Mouse (Mus musculus) CD4-positive, CD25-positive, alpha-beta regulatory T cell, adult 2 months (primary cell): ENCODE results near the gene Tmem204.

ENCODE experiments used
- DNase-seq: peaks from one replicate; pipeline ENCODE4 v3.0.0-alpha.2; 2012; ENCODE audit warnings: low read depth, low spot score

The Tmem204 gene

DNA sequence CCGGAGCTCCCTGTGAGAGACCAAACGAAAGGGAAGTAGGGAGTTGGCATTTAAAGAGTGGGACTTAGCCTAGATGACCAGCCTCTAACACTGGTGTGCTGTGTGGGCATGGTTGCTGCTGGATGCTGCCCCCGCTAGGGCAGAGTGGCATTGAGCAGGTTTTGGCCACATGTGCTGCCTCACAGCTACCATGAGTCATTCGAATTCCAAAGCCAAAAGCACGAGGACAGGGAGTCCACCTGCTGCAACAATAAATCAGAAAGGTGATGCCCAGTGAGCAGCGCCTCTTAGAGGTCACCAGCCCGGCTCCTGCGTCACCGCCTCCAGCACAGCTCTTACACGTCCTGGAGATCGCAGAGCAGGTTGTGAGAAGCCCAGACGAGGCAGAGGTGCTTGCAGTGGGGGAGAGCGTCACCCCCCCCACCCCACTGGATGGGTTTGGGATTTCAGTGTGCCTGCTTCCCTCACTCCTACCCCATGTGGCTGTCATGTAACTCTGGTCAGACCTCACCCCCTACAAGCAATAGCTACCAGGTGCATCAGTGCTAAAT, 1.5 kb upstream of the Tmem204 start:
- DNase-seq, result no peak

DNA sequence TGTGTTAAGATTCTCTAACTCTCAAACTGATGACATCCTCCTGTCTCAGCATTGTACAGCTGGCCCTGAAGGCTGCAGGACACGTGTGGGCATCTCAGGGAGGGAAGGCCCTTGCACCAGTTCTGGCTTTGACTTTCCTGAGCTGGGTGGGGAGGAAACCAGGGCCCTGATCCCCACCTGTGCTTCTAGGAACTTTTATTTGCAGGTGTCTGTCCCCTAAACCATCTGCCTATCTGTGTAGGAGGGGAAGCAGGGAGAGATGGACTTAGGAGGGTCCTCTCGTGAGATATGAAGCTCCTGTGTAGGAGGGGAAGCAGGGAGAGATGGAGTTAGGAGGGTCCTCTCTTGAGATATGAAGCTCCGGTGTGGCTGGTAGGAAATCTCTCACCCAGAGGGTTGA, 504 bp downstream of the Tmem204 start:
- DNase-seq, result no peak

DNA sequence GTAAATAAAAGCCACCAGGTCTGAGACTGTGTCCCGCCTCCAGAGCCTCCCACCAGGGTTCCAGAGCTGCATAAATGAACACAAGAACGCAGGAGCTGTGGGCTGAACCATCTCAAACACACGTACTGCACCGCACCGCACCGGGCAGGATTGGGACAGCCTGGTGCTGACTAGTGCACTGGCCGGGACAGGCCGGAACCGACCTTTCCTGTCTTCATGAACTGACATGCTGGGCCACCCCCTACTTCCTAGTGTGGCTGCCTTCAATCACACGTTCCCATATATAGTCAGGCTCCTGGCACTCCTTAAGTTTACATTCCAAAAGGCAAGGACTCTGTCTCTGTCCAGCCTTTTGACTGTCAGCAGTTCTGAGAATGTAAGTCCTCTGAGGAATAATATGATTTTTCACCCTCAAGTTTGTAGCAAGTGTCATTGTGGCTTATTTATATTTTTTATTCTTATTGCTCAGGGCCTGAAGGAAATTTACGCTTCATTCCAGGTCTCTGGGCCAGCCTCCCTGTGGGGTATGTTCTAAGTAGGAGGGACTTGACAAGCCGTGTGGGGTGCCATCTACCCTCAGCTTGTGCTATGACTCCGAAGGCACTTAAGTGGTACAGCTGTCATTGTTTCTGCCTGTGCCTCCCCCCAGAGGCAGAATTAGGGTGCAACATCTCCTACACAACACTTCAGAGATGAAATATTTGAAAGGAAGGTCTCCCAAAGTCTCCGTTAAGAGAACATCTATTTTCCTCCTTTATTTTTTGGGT, 1.1 kb downstream of the Tmem204 start:
- no peak for DNase-seq

DNA sequence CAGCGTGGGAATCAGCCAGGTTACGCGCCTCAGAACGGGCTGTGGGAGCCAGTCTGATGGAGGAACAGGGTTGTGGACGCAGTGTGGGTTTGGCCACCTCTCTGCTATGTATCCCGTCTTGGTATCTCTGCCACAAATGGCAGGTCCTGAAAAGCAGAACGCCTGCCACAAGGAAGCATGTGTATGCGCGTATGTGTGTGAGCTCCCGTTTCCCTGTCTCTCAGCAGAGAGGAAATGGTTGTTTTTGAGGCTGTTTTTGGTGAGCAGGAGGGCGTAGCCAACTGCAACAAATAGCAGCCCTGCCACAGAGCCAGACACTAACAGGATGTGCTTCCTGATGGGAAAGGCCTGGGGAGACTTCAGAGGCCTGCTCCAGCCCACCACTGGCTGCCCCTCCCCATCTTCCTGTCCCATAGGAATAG, 2.4 kb downstream of the Tmem204 start:
- DNase-seq, result no peak

DNA sequence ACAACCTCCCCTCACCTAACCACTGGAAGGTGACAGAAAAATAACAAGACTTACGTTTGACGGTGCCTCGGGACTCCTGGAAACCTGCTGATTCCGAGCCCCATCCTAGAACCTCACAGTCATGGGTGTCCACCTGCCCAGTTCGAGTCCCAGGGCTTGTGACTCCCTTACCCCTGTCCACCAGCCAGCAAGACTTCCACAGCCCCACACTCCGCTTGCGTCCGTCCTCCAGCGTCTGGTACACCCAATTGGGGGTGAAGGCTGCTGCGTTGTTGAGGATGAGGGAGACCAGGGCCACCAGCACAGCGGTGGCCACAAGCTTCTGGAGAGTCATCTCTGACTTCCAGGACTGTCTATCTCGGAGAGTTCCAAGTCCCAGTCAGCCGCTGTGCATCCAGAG, 3.2 kb downstream of the Tmem204 start:
- DNase-seq, result no peak

DNA sequence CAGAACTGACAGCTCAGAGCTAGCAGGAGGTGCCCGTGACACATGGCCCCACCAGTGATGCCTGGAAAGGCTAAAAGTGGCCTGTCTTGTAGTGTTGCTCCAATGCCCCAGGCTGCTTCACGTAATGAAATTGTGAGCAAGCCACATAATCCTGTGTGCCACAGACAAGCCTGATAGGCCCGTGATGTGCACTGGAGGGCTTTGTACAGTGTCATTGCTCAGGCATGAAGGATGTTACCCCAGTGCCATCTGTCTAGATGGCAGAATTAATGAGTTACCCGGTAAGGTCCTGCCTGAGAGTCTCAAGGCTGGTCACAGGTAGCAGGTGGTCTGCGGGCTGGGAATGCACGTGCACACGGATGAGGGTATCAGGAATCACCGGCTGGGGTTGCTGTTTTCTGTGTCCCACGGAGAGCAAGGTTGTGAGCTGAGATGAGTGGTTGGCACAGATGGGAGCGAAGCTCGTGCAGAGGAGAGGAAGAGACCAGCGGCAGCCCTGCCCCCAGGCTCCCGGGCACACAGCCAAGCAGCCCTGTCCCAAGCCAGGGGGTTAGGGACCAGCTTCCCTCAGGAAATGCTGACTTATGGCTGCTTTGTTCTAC, 5.5 kb downstream of the Tmem204 start:
- DNase-seq, result no peak

DNA sequence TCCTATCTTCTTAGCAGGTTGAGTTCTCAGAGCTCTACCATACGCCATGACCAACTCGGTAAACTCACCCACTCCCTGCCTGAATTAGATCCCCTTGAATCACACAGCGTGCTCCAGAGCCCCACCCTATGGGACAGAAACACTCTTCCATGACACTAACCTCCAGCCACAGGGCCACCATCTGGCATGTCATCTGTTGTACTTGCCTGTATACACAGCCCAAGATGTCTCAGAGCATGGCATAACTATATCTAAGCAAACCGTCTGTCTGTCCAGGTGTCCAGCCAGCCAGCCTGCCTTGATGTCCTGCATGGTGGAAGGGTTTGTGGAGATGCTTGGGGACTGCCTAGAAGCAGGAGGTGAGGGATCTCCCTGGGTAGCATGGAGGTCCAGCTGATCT, 6.5 kb downstream of the Tmem204 start:
- DNase-seq, result no peak

DNA sequence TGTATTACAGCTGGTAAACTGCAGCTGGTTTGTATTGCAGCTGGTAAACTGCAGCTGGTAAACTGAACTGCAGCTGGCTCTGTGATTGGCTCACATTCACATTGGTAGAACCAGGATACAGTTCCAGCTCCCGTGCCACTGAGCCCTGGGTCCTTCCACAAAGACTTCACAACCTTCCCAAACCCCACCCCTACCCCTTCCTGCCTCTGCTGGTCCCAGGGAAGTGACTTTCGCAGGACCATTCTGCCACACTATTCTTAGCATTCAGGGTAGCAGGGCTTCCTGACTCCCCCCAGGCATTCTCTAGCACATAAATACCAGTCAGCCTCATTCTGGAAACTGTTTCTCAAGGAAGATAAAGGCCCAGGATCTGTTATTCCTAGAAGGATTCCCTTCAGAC, 14.7 kb downstream of the Tmem204 start:
- no peak for DNase-seq

DNA sequence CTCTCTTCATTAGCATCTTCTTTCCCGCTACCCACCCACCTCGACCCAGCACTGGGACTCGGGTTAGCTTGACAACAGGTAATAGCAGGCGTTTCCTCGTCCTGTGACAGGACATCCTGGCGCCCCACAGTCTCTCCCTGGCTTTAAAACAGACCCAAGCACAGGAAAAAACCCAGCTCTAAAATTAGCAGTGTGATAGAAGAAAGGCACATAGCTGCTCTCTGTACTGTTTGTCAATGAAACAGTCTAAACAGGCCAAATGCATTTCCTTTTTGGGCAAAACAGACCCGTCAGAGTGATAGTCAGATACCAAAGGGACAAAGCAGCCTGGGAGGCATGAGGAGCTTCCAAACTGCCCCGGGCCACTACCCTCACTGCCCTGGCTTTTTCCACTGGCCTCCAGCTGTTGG, 15.9 kb downstream of the Tmem204 start:
- no peak for DNase-seq

DNA sequence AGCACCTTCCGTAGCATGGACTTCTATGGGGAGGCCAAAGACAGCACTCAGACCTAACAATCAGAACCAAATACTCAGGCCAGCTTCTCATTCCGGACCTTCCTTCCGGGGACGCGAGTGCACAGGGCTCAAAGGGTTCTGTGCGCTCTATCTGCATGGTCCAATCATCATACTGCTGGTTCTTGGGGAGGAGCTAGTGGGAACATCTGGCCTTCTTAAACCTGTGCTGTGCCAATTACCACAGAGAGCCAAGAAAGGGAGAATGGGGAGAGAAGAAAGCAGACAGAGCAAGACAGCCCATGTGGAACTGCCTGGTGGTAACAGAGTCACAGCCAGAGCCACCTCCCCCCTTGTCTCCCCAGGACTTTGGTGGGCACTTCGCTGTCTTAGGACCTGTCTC, 16.8 kb downstream of the Tmem204 start:
- DNase-seq, result no peak

DNA sequence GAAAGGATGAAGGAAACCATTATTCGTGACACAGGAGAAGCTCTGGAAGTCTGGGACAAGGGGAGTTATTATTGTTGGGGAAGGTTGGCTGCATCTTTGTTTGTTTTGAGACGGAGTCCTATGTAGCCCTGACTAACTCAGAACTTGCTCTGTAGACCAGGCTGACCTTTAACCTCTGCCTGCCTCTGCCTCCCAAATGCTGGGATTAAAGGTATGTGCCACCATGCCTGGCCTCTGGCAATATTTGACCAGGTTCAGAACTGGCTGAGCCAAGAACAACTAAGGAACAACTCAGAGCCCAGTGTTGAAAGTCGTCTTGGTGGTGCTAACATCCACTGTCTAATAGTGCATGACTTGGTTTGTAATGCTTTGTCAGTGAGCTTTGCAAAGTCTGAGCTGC, 18.2 kb downstream of the Tmem204 start:
- DNase-seq, result no peak

DNA sequence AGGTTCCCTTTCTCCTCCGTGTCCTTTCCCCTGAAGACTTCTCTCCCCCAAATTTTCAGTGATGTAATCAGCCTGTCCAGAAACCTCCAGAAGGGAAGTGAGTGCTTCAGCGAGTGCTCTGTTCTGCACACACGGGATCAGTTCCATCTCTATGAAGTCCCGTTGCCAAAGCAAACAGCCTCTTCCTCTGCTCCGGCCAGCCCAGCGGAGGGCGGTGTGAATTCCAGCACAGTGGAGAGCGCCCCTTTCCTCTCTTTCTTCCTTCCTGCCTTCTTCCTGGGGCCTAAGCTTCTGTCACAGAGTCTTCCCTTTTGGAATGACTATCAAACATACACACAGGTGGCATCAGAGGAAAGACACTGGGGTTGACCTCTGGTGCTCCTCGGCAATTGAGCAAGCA, 19.0 kb downstream of the Tmem204 start:
- DNase-seq, result no peak

DNA sequence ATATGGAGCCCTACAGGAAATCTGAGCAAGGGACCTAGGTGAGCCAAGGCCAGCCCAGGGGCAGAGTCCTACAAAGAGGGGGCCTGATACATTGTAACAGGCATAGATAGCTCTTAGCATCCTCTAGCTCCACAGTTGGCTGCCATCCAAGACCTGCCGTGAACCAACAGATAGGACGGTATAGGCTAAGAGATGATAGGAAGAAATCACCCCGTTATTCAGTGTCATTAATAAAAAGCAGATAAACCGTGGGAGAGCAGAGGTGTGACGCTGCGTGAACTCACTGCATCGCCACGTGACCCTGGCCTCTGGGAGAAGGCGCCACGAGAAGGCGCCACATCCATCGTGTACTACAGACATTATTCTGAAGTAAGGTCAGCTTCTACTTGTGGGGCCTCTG, 19.5 kb downstream of the Tmem204 start:
- DNase-seq, result no peak

DNA sequence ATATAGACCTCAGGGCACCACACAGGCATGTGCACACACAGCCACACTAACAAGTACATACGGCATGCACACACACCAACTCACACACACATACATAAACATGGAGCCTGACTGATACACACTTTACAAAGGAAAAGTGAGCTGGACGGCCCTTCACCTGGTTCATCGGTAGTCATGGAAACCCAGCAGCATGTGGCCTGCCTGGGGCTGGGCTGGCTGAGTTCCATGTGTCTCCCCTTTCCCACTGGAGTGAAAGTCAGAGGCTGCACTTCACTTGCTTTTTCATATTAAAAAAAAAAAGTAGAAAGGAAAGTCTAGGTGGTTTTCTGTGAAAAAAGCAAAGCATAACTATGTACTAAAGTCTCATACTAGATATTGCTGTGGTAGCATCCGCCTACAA, 20.1 kb downstream of the Tmem204 start:
- no peak for DNase-seq

DNA sequence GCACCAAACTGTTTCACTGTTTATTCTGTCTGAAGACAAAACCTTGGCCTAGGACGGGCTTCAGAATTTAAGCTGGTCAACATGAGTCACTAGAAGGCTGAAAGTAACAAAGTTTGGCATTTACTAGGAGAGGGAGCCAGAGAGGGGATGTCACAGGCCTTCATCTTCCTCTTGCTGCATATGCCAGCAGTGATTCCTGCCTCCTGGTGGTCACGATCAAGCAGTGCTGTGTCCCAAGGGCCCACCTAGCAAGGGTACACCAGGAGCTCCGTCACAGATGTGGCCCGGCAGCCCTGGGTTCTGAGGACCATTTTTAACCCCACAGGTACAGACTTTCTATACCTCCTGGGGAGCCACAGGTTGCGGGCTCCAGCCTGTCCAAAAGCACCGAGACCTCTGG, 26.4 kb downstream of the Tmem204 start:
- peak; percentile 9 for DNase-seq

DNA sequence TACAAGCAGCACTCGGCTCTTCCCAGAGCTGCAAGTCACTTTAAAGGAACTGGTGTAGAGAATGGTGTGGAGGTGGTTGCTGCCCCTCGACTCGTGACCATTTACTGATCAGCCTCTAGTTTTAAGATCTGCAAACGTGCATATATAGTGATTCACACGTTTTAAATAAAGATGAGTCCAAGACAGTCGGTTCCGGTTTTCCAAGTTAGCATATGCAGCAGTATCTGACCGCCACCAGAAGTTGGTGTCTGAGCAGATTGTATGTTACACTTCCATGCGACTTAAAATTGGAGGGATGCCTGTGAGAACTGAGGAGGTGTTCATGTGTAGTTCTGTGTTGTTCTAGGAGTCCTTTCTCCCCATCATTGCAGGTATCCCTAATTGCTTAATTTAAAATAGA, 30.1 kb downstream of the Tmem204 start:
- DNase-seq, result no peak

DNA sequence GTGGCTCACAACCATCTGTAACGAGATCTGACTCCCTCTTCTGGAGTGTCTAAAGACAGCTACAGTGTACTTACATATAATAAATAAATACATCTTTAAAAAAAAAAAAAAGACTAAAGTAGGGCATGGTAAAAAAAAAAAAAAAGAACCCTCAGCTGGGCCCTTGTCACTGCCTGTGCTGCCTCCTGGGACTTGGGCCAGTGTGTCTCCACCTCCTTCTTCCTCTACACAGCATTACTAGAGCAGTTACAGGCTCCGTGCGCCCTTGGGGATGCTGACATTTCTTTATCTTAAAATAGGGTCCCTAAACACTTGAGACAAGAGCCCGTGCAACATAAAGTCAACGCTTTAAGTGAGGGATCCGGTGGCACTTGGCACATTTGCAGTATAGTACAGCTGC, 36.2 kb downstream of the Tmem204 start:
- no peak for DNase-seq

DNA sequence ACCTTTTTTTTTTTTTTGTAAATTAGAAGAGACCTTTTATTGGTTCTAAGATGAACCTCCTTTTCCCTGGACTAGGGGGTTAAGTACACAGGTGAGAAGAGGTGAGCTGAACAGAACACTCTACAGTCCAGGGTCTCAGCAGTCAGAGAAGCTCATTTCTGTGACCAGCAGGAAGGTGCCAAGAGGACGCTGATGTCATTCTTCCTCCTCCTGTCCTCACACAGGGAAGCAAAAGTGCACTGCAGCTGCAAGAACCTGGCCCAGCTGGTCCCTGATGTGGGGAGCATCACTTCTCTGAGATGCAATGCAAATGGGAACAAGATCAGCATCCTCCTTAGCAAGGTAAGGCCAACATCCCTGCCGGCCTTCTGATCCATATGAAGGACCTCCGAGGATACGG, 38.1 kb downstream of the Tmem204 start:
- no peak for DNase-seq

DNA sequence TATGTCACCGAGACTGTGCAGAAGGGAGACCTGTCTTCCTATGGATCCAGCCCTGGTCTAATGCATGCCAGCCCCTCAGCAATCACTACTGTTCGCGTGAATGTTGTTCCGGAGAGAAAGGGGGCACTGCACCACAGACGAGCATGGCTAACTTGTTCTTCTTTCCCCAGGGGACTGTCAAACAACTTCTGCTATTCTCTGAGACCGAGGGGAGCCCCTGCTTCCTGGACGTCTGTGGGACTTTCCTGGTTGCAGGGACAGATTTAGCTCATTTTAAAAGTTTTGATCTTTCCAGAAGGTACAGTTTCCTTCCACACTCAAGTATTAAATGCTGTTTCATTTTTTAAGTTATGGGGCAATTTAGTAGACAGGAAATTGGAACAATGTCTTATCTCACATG, 38.5 kb downstream of the Tmem204 start:
- no peak for DNase-seq

DNA sequence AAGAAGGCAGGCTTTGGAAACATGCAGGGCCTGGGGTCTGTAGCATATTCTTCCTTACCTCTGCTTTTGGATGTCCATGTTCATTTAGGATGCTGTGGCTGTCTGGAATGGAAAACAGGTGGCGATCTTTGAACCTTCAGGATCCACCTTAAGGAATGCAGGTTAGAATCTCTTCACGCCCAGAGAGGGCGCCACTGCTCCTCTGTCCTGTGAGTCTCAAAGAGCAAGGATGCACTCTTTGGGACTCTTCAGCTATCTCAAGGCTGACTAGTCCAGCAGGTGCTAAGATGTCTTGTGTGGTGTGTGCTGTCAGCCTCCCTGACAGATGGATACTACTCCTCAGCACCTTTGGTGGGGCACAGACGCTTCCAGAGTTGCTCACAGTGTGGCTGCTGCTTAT, 47.2 kb downstream of the Tmem204 start:
- DNase-seq, result peak; percentile 28

DNA sequence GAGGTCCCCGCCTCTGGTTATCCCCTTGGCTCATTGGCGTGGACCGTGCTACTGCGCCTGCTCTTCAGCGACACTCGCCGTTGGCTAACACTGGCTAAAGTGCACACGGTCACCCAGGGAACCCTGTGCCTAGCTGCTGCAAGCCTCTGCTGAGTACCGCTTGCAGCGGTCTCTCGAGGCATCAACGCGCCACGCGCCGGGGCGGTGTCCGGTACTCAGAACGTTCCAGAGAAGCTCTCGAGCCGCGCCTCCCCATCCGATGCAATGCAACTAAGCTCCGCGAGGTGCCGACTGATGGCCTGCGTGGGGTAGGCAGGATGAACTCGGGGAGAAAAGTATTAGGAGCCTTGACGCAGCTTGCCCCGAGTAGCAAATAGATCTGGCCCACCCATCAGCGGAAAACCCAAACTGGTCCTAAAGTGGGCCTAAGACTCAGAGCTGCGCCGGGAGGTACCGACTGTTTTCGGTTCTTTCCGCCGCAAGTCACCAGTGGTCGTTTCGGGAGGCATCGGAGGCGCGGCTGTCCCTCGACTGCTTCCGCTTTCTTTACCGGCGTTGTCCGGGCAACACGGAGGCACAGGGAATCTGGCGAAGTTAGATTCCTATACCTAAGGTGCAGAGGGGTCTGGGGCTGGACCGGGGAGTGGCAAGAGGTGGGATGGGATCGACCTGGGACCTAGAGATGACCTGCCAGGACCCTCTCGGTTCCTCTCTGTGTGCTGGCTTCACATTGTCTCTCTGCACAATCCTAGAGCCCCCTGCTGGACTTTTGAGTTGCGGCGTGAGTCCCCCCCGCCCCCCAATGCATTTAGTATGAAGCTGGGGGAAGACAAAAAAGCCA, 66.9 kb downstream of the Tmem204 start:
- DNase-seq, result peak; percentile 75

DNA sequence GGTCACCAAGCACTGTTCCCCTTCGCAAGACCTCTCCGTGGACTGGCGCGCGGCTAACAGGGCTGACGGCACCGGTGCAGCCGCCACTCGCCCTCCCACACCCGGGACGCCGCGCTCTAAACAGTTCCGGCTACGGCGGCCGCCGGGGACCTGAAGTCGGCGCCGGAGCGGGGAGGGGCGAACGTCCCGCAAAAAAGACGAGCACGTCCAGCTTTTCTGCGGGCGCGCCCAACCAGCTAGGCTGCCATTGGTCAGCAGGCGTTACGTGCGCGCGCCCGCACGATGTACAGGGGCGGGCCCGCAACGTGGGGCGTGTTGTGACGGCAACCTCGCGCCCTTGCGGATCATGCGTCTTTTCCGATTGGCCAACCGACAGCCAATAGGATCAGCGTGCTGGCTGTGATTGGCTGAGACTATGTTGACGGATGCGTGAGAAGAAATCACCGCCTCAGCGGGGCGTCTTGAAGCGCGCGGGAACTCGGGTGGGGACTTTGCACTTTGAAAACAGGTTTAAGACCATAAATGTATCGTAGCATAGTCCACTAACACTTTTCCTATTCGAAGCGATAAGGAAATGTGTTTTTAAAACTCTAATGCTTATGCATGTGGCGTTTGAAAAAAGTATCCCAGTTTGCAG, 67.6 kb downstream of the Tmem204 start, which contains the start of the genes Cramp1l and Ift140:
Gene Cramp1l (minus strand): TSS at position 134 of the 637 bp plus-strand sequence.
Gene Ift140 (plus strand): TSS at position 431 of the 637 bp plus-strand sequence.
- DNase-seq, result peak; percentile 99
